Mouse (Mus musculus) CH12.LX (cell line): ENCODE data around the gene Zbtb20.

ENCODE experiments used
- KAT2A ChIP-seq: IDR thresholded peaks from 2 replicates; pipeline ENCODE4 v1.6.1; 2012; ENCODE audit warnings: low read length, improper control_type of control experiment, inconsistent platforms; ENCODE audit not compliant: insufficient replicate concordance
- POLR2A ChIP-seq: IDR thresholded peaks from 2 replicates; pipeline ENCODE4 v1.6.1; 2011; ENCODE audit warnings: low read depth, mild to moderate bottlenecking, improper control_type of control experiment, low read length

DNA sequence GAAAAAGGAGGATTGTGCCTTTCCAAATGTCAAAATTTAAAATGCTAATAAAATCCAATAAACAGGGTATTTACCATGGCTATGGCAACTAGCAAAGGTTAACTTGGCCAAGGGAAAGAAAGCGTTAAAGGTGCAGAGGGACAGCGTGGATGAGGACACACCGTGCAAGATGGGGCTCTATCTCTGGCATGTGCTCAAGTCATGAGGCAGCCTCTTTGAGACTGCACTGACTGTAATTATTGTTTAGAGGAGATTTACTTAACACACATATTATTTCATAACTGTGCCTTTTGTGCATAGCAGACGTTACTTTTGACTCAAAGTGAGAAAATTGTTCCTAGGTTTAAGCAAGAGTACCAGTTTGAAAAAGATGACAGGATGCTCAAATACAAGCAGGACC is 554.3 kb downstream of the Zbtb20 start:
- TF ChIP-seq KAT2A (no peak), POLR2A (no peak)
